Mouse (Mus musculus) midbrain, embryonic 11.5 days (tissue): Measurements from ENCODE around the gene Tas2r126. TPM values are rescaled to one million over a fixed set of nuclear protein-coding genes. Genes with fewer than 3 reads are reported as not detected.

Experiments
- ATAC-seq: fragments of 200-750 bp; cut with Nextera tagmentation; 2 replicates; pipeline ENCODE4 v1.8.0; 2017; ENCODE audit warnings: moderate TSS enrichment, moderate library complexity; ENCODE audit not compliant: low FRiP score
- DNase-seq: peaks from one replicate; pipeline ENCODE4 v3.0.0; 2015; ENCODE audit warnings: low spot score; ENCODE audit errors: missing footprints
- H3K27ac ChIP-seq: fragments of 300-500 bp; sonication (generic); 2 replicates; pipeline ENCODE4 v1.5.1; 2014; ENCODE audit warnings: low read depth, low read length
- H3K27me3 ChIP-seq: fragments of 300-500 bp; sonication (generic); 2 replicates; pipeline ENCODE4 v1.6.1; 2014; ENCODE audit warnings: mild to moderate bottlenecking, low read length, moderate library complexity, mixed read lengths; ENCODE audit not compliant: control insufficient read depth, insufficient read depth
- H3K36me3 ChIP-seq: fragments of 300-500 bp; sonication (generic); 2 replicates; pipeline ENCODE4 v1.6.1; 2014; ENCODE audit warnings: mild to moderate bottlenecking, low read length, moderate library complexity, mixed read lengths; ENCODE audit not compliant: control insufficient read depth, insufficient read depth
- H3K4me1 ChIP-seq: fragments of 300-500 bp; sonication (generic); 2 replicates; pipeline ENCODE4 v1.6.1; 2014; ENCODE audit warnings: low read length; ENCODE audit not compliant: control insufficient read depth, insufficient read depth
- H3K4me2 ChIP-seq: fragments of 300-500 bp; sonication (generic); 2 replicates; pipeline ENCODE4 v1.6.1; 2014; ENCODE audit warnings: mild to moderate bottlenecking, moderate library complexity
- H3K4me3 ChIP-seq: fragments of 300-500 bp; sonication (generic); 2 replicates; pipeline ENCODE4 v1.5.1; 2014; ENCODE audit warnings: low read depth, low read length
- H3K9ac ChIP-seq: fragments of 300-500 bp; sonication (generic); 2 replicates; pipeline ENCODE4 v1.6.1; 2014; ENCODE audit warnings: low read length
- H3K9me3 ChIP-seq: fragments of 300-500 bp; sonication (generic); 2 replicates; pipeline ENCODE4 v1.6.1; 2016; ENCODE audit warnings: low read length; ENCODE audit not compliant: control insufficient read depth
- WGBS: fragments of 180-500 bp; shearing (Covaris S2); extraction: QIAGEN DNeasy Blood & Tissue Kit; methylation state at CpG from one replicate; pipeline ENCODE4 v1.1.7; 2014; 5-methylcytosine and 5-hydroxymethylcytosine counted together
- polyA plus RNA-seq: library from polyadenylated mRNA; unstranded; fragments of >200 nt; fragmentation: Nextera tagmentation; extraction: Ambion mirVana; gene quantifications from 2 replicates; pipeline ENCODE4 v1.2.1, GENCODE M21; 2014

The Tas2r126 gene
- polyA plus RNA-seq, 1 experiment from 2014 or later, result not detected

GRCm38 (mm10) chr6:42419443-42419842 is 14.9 kb upstream of the Tas2r126 start:
- H3K4me2 ChIP-seq, result no peak overlapping the region
- ATAC-seq, result no peak
- no peak overlapping the region for H3K9ac ChIP-seq
- H3K36me3 ChIP-seq, result no peaks in the 10 kb centered on the region
- H3K4me1 ChIP-seq, result no peaks in the 10 kb centered on the region
- H3K27me3 ChIP-seq, result no peaks in the 10 kb centered on the region
- no peaks in the 10 kb centered on the region for H3K9me3 ChIP-seq
- H3K4me3 ChIP-seq, result no peak overlapping the region
- no peak for DNase-seq
- 86% methylated on average over 2 of the region's 2 CpGs for WGBS
- no peak overlapping the region for H3K27ac ChIP-seq

GRCm38 (mm10) chr6:42421439-42421838 is 12.9 kb upstream of the Tas2r126 start:
- Histone ChIP-seq H3K27ac (no peak overlapping the region), H3K9ac (no peak overlapping the region), H3K4me3 (no peak overlapping the region), H3K36me3 (no peaks in the 10 kb centered on the region), H3K4me1 (no peaks in the 10 kb centered on the region), H3K9me3 (no peaks in the 10 kb centered on the region), H3K27me3 (no peaks in the 10 kb centered on the region), H3K4me2 (no peak overlapping the region)
- no peak for DNase-seq
- ATAC-seq, result no peak
- 81% methylated on average over 2 of the region's 2 CpGs for whole genome bisulfite sequencing

- Histone ChIP-seq H3K9ac (no peak overlapping the region), H3K4me3 (no peak overlapping the region), H3K27me3 (no peaks in the 10 kb centered on the region), H3K36me3 (no peaks in the 10 kb centered on the region), H3K4me1 (no peaks in the 10 kb centered on the region), H3K27ac (no peak overlapping the region), H3K9me3 (no peaks in the 10 kb centered on the region), H3K4me2 (no peak overlapping the region)
- 94% methylated on average over 3 of the region's 3 CpGs for WGBS
- DNase-seq (no peak), ATAC-seq (no peak)
Observed at GRCm38 (mm10) chr6:42424472-42424871, 9.9 kb upstream of the Tas2r126 start.

- H3K27ac ChIP-seq, result no peak overlapping the region
- H3K9me3 ChIP-seq, result no peaks in the 10 kb centered on the region
- no peak overlapping the region for H3K9ac ChIP-seq
- 88% methylated on average over 4 of the region's 4 CpGs for WGBS
- no peaks in the 10 kb centered on the region for H3K27me3 ChIP-seq
- DNase-seq, result no peak
- ATAC-seq, result no peak
- no peaks in the 10 kb centered on the region for H3K4me1 ChIP-seq
- no peak overlapping the region for H3K4me2 ChIP-seq
- H3K36me3 ChIP-seq, result no peaks in the 10 kb centered on the region
- H3K4me3 ChIP-seq, result no peak overlapping the region
Observed at GRCm38 (mm10) chr6:42426337-42426736, 8.0 kb upstream of the Tas2r126 start.

- H3K9ac ChIP-seq, result no peak overlapping the region
- H3K9me3 ChIP-seq, result no peaks in the 10 kb centered on the region
- ATAC-seq (no peak), DNase-seq (no peak)
- H3K27ac ChIP-seq, result no peak overlapping the region
- no peaks in the 10 kb centered on the region for H3K36me3 ChIP-seq
- H3K4me2 ChIP-seq, result no peak overlapping the region
- WGBS, result 62% methylated on average over 2 of the region's 2 CpGs
- H3K4me3 ChIP-seq, result no peak overlapping the region
- no peaks in the 10 kb centered on the region for H3K27me3 ChIP-seq
- H3K4me1 ChIP-seq, result no peaks in the 10 kb centered on the region
Observed at GRCm38 (mm10) chr6:42433554-42433953, 781 bp upstream of the Tas2r126 start.

GRCm38 (mm10) chr6:42435490-42435889 is 1.2 kb downstream of the Tas2r126 start:
- WGBS, result 74% methylated on average over 2 of the region's 2 CpGs

GRCm38 (mm10) chr6:42441395-42441794 is 7.1 kb downstream of the Tas2r126 start:
- no peak for DNase-seq
- no peak for ATAC-seq
- H3K9me3 ChIP-seq, result no peaks in the 10 kb centered on the region
- no peaks in the 10 kb centered on the region for H3K27me3 ChIP-seq
- no peak overlapping the region for H3K27ac ChIP-seq
- no peak overlapping the region for H3K4me3 ChIP-seq
- no peaks in the 10 kb centered on the region for H3K36me3 ChIP-seq
- H3K4me1 ChIP-seq, result no peaks in the 10 kb centered on the region
- H3K4me2 ChIP-seq, result no peak overlapping the region
- 85% methylated on average over 2 of the region's 2 CpGs for WGBS
- H3K9ac ChIP-seq, result no peak overlapping the region

More at GRCm38 (mm10) chr6:42435490-42435889, 1.2 kb downstream of the Tas2r126 start:
- Histone ChIP-seq H3K27me3 (no peaks in the 10 kb centered on the region), H3K4me1 (no peaks in the 10 kb centered on the region), H3K9me3 (no peaks in the 10 kb centered on the region), H3K4me2 (no peak overlapping the region), H3K27ac (no peak overlapping the region), H3K36me3 (no peaks in the 10 kb centered on the region), H3K9ac (no peak overlapping the region), H3K4me3 (no peak overlapping the region)
- ATAC-seq, result no peak
- no peak for DNase-seq

- Histone ChIP-seq H3K27me3 (no peaks in the 10 kb centered on the region), H3K9me3 (no peaks in the 10 kb centered on the region)
- WGBS, result 81% methylated on average over 2 of the region's 2 CpGs
Observed at GRCm38 (mm10) chr6:42444491-42444890, 10.2 kb downstream of the Tas2r126 start.

GRCm38 (mm10) chr6:42447381-42447780 is 13.0 kb downstream of the Tas2r126 start:
- no peaks in the 10 kb centered on the region for H3K4me1 ChIP-seq
- no peaks in the 10 kb centered on the region for H3K27me3 ChIP-seq
- no peak overlapping the region for H3K4me2 ChIP-seq
- no peak for DNase-seq
- H3K9ac ChIP-seq, result no peak overlapping the region
- WGBS, result 70% methylated on average over 2 of the region's 2 CpGs
- H3K27ac ChIP-seq, result no peak overlapping the region
- no peak overlapping the region for H3K4me3 ChIP-seq
- no peak for ATAC-seq
- no peaks in the 10 kb centered on the region for H3K9me3 ChIP-seq
- H3K36me3 ChIP-seq, result no peaks in the 10 kb centered on the region

More at GRCm38 (mm10) chr6:42444491-42444890, 10.2 kb downstream of the Tas2r126 start:
- Histone ChIP-seq H3K9ac (no peak overlapping the region), H3K36me3 (no peaks in the 10 kb centered on the region), H3K4me2 (no peak overlapping the region), H3K4me3 (no peak overlapping the region), H3K4me1 (no peaks in the 10 kb centered on the region), H3K27ac (no peak overlapping the region)
- DNase-seq (no peak), ATAC-seq (no peak)

GRCm38 (mm10) chr6:42465096-42465495 is 30.8 kb downstream of the Tas2r126 start, which contains the start of gene Olfr458:
Olfr458 (minus strand) TSS chr6:42465196.
- no peak within 1 kb of the TSS for H3K9ac ChIP-seq
- WGBS, result 86% methylated on average over 1 of the region's 1 CpGs
- no peak within 1 kb of the TSS for H3K27ac ChIP-seq
- ATAC-seq (no peak), DNase-seq (no peak)
- no peaks in the 10 kb centered on the region for H3K36me3 ChIP-seq
- no peaks in the 10 kb centered on the region for H3K9me3 ChIP-seq
- no peaks in the 10 kb centered on the region for H3K27me3 ChIP-seq
- H3K4me2 ChIP-seq, result no peak within 1 kb of the TSS
- no peak within 1 kb of the TSS for H3K4me3 ChIP-seq
- no peaks in the 10 kb centered on the region for H3K4me1 ChIP-seq
